ENCODE assay signal across 16 mouse cellular contexts in genomic region chr7:132105326-132105725, GRCm38 (mm10). TPM values are rescaled to one million over a fixed set of nuclear protein-coding genes. Genes with fewer than 3 reads are reported as not detected.
"Had no signal": no experiment of that assay in that cellular context is flagged by ENCODE, and none has a peak within 500 bp of the region (broad histone marks: within the 10 kb centered on the region; RNA-seq: fewer than 3 reads in every experiment).

No protein-coding gene starts in this region.

- H3K4me1 ChIP-seq: neural tube, embryonic 15.5 days; stomach, embryonic 15.5 days had no signal

- H3K27me3 ChIP-seq: neural tube, embryonic 15.5 days; stomach, embryonic 15.5 days had no signal

- H3K9ac ChIP-seq: neural tube, embryonic 15.5 days; stomach, embryonic 15.5 days had no signal

- H3K4me3 ChIP-seq: neural tube, embryonic 15.5 days; stomach, embryonic 15.5 days had no signal

- H3K36me3 ChIP-seq: neural tube, embryonic 15.5 days; stomach, embryonic 15.5 days had no signal

- H3K4me2 ChIP-seq: neural tube, embryonic 15.5 days; stomach, embryonic 15.5 days had no signal

- H3K9me3 ChIP-seq: neural tube, embryonic 15.5 days; stomach, embryonic 15.5 days had no signal

- DNase-seq: retina, postnatal 1 day; right cerebral cortex, adult 18-20 months; right cerebral cortex, postnatal 14 days; right cerebral cortex, postnatal 25 days; right cerebral cortex, postnatal 4 days; spleen, adult 18-20 months; thymus, adult 18-20 months; thymus, adult 2 months; thymus, postnatal 14 days; thymus, postnatal 25 days; thymus, postnatal 36 days; thymus, postnatal 4 days had no signal

- H3K27ac ChIP-seq: neural tube, embryonic 15.5 days; stomach, embryonic 15.5 days; stomach, postnatal 0 days had no signal

RNA-seq across cellular contexts. Expression of gene Cpxm2, which starts 49.2 kb away (rescaled TPM):
- total RNA-seq: neutrophil, adult 5-6 weeks had no signal
